Mouse (Mus musculus): Measurements from ENCODE around the gene Twsg1. TPM values are rescaled to one million over a fixed set of nuclear protein-coding genes. Genes with fewer than 3 reads are reported as not detected.
"Not testable (repeated sequence)": the region's sequence is repeated elsewhere in the genome, so short reads cannot be mapped to it uniquely, and the experiment has no call there.

Twsg1 gene
- 125 and 128 TPM in 2 replicates for polyA plus RNA-seq (2015; fragmentation: Nextera tagmentation; extraction: Ambion mirVana)

DNA sequence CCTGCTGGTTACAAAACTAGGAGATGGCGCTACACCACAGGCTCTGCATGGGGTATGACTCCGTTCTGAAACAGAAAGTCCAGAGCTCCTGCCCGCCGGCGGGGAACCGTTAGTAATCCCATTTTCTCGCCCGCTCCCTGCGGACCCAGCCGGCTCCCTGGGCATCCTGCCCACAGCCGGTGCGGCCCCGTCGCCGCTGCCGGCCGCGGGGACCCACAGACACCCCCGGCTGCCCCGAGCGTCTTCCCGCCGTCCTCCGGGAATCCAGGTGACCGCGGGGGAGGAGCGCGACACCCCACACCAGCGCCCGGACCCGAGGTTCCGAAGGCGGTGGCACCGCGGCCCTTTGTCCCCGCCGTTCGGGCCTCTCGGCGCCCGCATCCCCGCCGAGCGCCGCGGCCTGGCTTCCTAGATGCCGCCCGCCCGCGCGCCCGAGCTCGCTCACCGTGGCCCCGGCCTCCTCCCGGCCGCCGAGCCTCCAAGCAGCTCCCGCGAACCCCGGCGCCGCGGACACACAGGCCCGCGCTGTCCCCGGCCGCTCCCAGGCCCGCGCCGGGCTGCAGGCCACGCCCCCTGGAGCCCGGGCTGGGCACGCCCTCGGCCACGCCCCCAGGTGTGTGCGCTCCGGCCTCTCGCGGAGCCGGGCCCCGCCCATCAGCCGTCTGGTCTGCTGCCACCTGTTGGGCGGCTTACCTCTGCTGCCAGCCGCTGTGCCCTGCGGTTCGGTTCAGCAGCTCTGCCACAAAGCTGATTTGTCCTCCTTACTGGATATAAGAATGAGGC lies at the start of gene Twsg1:
Twsg1 (minus strand) TSS at position 605 of the 783 bp plus-strand sequence.
- ATAC-seq (ENCODE audit: insufficient read depth, low FRiP score): peak; percentile 98
- Histone ChIP-seq H3K27ac (ENCODE audit: low read length) (peak within 1 kb of the TSS; percentile 81), H3K9ac (ENCODE audit: low read length) (peak within 1 kb of the TSS; percentile 95), H3K4me1 (ENCODE audit: control insufficient read depth, insufficient read depth, low read length) (peaks cover 16% of the 10 kb centered on the region), H3K4me3 (replicated peaks; ENCODE audit: low read length) (peak within 1 kb of the TSS; percentile 79), H3K36me3 (ENCODE audit: control insufficient read depth, insufficient read depth, low read length) (peaks cover 15% of the 10 kb centered on the region), H3K9me3 (replicated peaks; ENCODE audit: control insufficient read depth, low read length) (no peaks in the 10 kb centered on the region), H3K4me2 (ENCODE audit: low read depth, low read length) (peak within 1 kb of the TSS; percentile 81), H3K27me3 (ENCODE audit: control insufficient read depth, insufficient read depth, low read length) (no peaks in the 10 kb centered on the region)
- under 1% methylated on average over 87 of the region's 87 CpGs for WGBS

DNA sequence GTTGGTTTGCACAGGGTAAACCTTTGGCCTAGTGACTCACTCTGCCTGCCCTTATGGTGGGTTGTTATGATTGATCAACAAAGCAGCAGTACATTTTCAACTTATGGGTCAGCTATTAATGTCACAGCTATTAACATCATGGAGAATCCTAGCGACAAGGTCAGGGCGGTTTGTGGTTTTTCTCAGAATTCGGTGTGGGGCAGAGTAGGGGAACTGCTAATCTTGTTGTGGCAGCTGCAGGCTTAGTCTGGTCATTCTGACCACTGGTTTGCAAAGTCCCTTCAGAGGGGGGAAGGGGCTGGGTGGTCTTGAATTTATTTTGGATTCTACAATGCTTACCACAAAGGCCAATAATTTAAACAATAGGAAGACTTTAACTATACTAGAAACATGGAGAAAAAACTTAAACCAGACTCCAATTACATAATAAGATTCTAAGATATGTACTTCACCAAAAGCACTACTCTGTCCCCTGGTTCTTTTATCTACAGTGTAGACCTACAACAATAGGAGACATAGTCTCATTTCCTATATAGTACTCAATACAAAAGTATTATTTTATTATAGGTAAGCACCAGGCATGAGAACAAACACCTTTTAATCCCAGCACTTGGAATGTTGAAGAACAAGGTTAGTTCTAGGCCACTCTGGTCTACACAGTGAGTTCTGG lies 37.3 kb upstream of the Twsg1 start:
- Histone ChIP-seq H3K27me3 (ENCODE audit: control insufficient read depth, insufficient read depth, low read length) (no peaks in the 10 kb centered on the region), H3K27ac (ENCODE audit: low read length) (no peak overlapping the region), H3K4me3 (replicated peaks; ENCODE audit: low read length) (no peak overlapping the region), H3K36me3 (ENCODE audit: control insufficient read depth, insufficient read depth, low read length) (no peaks in the 10 kb centered on the region), H3K4me1 (ENCODE audit: control insufficient read depth, insufficient read depth, low read length) (no peaks in the 10 kb centered on the region), H3K4me2 (ENCODE audit: low read depth, low read length) (no peak overlapping the region), H3K9me3 (replicated peaks; ENCODE audit: control insufficient read depth, low read length) (no peaks in the 10 kb centered on the region), H3K9ac (ENCODE audit: low read length) (no peak overlapping the region)
- no peak for ATAC-seq (ENCODE audit: insufficient read depth, low FRiP score)
- WGBS: 80% methylated on average over 3 of the region's 3 CpGs

DNA sequence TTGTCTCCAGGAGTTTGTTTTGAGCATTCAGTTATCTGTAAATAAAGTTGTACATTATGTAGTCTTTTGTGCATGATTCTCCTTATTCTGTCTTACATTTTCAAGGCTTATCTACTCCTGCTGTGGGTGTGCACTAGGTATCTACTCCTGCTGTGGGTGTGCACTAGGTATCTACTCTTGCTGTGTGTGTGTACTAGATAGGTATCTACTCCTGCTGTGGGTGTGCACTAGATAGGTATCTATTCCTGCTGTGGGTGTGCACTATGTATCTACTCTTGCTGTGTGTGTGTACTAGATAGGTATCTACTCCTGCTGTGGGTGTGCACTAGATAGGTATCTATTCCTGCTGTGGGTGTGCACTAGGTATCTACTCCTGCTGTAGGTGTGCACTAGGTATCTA lies 25.7 kb upstream of the Twsg1 start:
- H3K4me2 ChIP-seq (ENCODE audit: low read depth, low read length); ATAC-seq (ENCODE audit: insufficient read depth, low FRiP score); H3K4me3 ChIP-seq (replicated peaks; ENCODE audit: low read length); H3K36me3 ChIP-seq (ENCODE audit: control insufficient read depth, insufficient read depth, low read length); H3K9me3 ChIP-seq (replicated peaks; ENCODE audit: control insufficient read depth, low read length); H3K27me3 ChIP-seq (ENCODE audit: control insufficient read depth, insufficient read depth, low read length); H3K9ac ChIP-seq (ENCODE audit: low read length); H3K4me1 ChIP-seq (ENCODE audit: control insufficient read depth, insufficient read depth, low read length); H3K27ac ChIP-seq (ENCODE audit: low read length): not testable (repeated sequence)

DNA sequence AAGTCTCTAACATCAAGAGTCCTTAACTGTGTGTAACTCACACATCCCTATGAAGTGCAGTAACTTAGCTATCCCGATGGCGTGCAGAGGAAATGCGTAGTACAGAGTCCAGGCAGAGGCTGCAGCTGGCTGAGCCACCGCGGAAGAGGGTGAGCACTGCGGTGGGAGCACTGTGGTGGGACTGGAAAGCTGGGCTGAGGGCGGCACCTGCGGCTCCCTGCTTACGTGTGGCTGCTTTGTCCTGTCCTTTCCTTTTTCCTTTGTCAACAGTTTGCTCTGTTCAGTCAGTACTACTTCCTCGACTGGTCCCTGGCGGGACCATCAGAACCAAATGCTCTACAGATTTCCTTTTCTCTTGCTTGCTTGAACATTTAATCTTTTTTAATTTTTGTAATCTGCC lies 16.7 kb upstream of the Twsg1 start:
- no peak overlapping the region for H3K9ac ChIP-seq (ENCODE audit: low read length)
- H3K4me2 ChIP-seq (ENCODE audit: low read depth, low read length): no peak overlapping the region
- no peak overlapping the region for H3K4me3 ChIP-seq (replicated peaks; ENCODE audit: low read length)
- no peaks in the 10 kb centered on the region for H3K27me3 ChIP-seq (ENCODE audit: control insufficient read depth, insufficient read depth, low read length)
- H3K27ac ChIP-seq (ENCODE audit: low read length): no peak overlapping the region
- H3K4me1 ChIP-seq (ENCODE audit: control insufficient read depth, insufficient read depth, low read length): no peaks in the 10 kb centered on the region
- no peak for ATAC-seq (ENCODE audit: insufficient read depth, low FRiP score)
- H3K36me3 ChIP-seq (ENCODE audit: control insufficient read depth, insufficient read depth, low read length): no peaks in the 10 kb centered on the region
- WGBS: 66% methylated on average over 11 of the region's 11 CpGs
- H3K9me3 ChIP-seq (replicated peaks; ENCODE audit: control insufficient read depth, low read length): no peaks in the 10 kb centered on the region

- Histone ChIP-seq H3K4me3 (replicated peaks; ENCODE audit: low read length) (no peak overlapping the region), H3K4me1 (ENCODE audit: control insufficient read depth, insufficient read depth, low read length) (no peaks in the 10 kb centered on the region), H3K27ac (ENCODE audit: low read length) (no peak overlapping the region), H3K36me3 (ENCODE audit: control insufficient read depth, insufficient read depth, low read length) (no peaks in the 10 kb centered on the region), H3K9ac (ENCODE audit: low read length) (no peak overlapping the region), H3K9me3 (replicated peaks; ENCODE audit: control insufficient read depth, low read length) (no peaks in the 10 kb centered on the region), H3K4me2 (ENCODE audit: low read depth, low read length) (no peak overlapping the region), H3K27me3 (ENCODE audit: control insufficient read depth, insufficient read depth, low read length) (no peaks in the 10 kb centered on the region)
- ATAC-seq (ENCODE audit: insufficient read depth, low FRiP score): no peak
- WGBS: 93% methylated on average over 2 of the region's 2 CpGs
These were observed 11.2 kb upstream of the Twsg1 start for GRCm38 (mm10) chr17:65962263-65962662.

- H3K9me3 ChIP-seq (replicated peaks; ENCODE audit: control insufficient read depth, low read length): no peaks in the 10 kb centered on the region
- ATAC-seq (ENCODE audit: insufficient read depth, low FRiP score): peak; percentile 48; the same call in 1 of the 2 replicates
- 73% methylated on average over 2 of the region's 2 CpGs for WGBS
- H3K4me3 ChIP-seq (replicated peaks; ENCODE audit: low read length): no peak overlapping the region
- no peak overlapping the region for H3K4me2 ChIP-seq (ENCODE audit: low read depth, low read length)
- no peaks in the 10 kb centered on the region for H3K27me3 ChIP-seq (ENCODE audit: control insufficient read depth, insufficient read depth, low read length)
- no peak overlapping the region for H3K9ac ChIP-seq (ENCODE audit: low read length)
- H3K4me1 ChIP-seq (ENCODE audit: control insufficient read depth, insufficient read depth, low read length): no peaks in the 10 kb centered on the region
- no peak overlapping the region for H3K27ac ChIP-seq (ENCODE audit: low read length)
- no peaks in the 10 kb centered on the region for H3K36me3 ChIP-seq (ENCODE audit: control insufficient read depth, insufficient read depth, low read length)
These were observed 10.6 kb upstream of the Twsg1 start for GRCm38 (mm10) chr17:65961606-65962136.

GRCm38 (mm10) chr17:65959011-65959410 lies 8.0 kb upstream of the Twsg1 start:
- no peak overlapping the region for H3K27ac ChIP-seq (ENCODE audit: low read length)

GRCm38 (mm10) chr17:65958366-65958765 lies 7.3 kb upstream of the Twsg1 start:
- Histone ChIP-seq H3K4me3 (replicated peaks; ENCODE audit: low read length) (no peak overlapping the region), H3K27me3 (ENCODE audit: control insufficient read depth, insufficient read depth, low read length) (no peaks in the 10 kb centered on the region), H3K27ac (ENCODE audit: low read length) (no peak overlapping the region), H3K36me3 (ENCODE audit: control insufficient read depth, insufficient read depth, low read length) (no peaks in the 10 kb centered on the region), H3K9ac (ENCODE audit: low read length) (no peak overlapping the region), H3K9me3 (replicated peaks; ENCODE audit: control insufficient read depth, low read length) (no peaks in the 10 kb centered on the region), H3K4me2 (ENCODE audit: low read depth, low read length) (no peak overlapping the region), H3K4me1 (ENCODE audit: control insufficient read depth, insufficient read depth, low read length) (no peaks in the 10 kb centered on the region)
- 81% methylated on average over 1 of the region's 1 CpGs for WGBS
- ATAC-seq (ENCODE audit: insufficient read depth, low FRiP score): no peak

More at GRCm38 (mm10) chr17:65959011-65959410, 8.0 kb upstream of the Twsg1 start:
- Histone ChIP-seq H3K4me3 (replicated peaks; ENCODE audit: low read length) (no peak overlapping the region), H3K27me3 (ENCODE audit: control insufficient read depth, insufficient read depth, low read length) (no peaks in the 10 kb centered on the region), H3K9ac (ENCODE audit: low read length) (no peak overlapping the region), H3K4me1 (ENCODE audit: control insufficient read depth, insufficient read depth, low read length) (no peaks in the 10 kb centered on the region), H3K9me3 (replicated peaks; ENCODE audit: control insufficient read depth, low read length) (no peaks in the 10 kb centered on the region), H3K36me3 (ENCODE audit: control insufficient read depth, insufficient read depth, low read length) (no peaks in the 10 kb centered on the region), H3K4me2 (ENCODE audit: low read depth, low read length) (no peak overlapping the region)
- WGBS: 57% methylated on average over 3 of the region's 3 CpGs
- ATAC-seq (ENCODE audit: insufficient read depth, low FRiP score): no peak

DNA sequence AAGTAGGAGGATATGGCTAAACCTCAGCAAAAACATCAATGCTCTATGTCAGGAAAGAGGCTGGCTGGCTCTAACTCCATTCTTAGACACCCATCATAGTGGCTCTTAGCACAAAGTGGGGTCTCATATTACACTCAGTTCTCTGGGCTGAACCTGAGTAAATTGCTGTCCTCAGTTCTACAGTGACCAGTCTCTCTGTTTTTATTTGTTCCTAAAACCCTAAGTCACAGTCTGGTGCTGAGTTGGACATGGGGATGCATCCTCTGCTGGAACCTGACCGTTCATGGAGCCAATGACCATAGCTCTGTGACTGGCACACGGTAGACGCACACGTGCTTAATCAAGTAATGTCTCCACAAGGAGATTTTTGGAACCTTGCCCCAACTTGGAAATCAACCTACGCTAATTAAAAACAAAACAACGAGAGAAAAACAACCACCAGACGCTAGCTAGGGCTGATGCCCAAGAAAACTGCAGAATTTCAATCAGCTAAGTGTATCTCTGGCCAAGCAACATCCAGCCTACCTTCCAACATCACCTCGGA lies 6.8 kb upstream of the Twsg1 start:
- no peak overlapping the region for H3K27ac ChIP-seq (ENCODE audit: low read length)
- no peaks in the 10 kb centered on the region for H3K27me3 ChIP-seq (ENCODE audit: control insufficient read depth, insufficient read depth, low read length)
- no peak overlapping the region for H3K4me2 ChIP-seq (ENCODE audit: low read depth, low read length)
- no peak overlapping the region for H3K9ac ChIP-seq (ENCODE audit: low read length)
- H3K4me1 ChIP-seq (ENCODE audit: control insufficient read depth, insufficient read depth, low read length): no peaks in the 10 kb centered on the region
- H3K36me3 ChIP-seq (ENCODE audit: control insufficient read depth, insufficient read depth, low read length): no peaks in the 10 kb centered on the region
- no peak for ATAC-seq (ENCODE audit: insufficient read depth, low FRiP score)
- no peaks in the 10 kb centered on the region for H3K9me3 ChIP-seq (replicated peaks; ENCODE audit: control insufficient read depth, low read length)
- no peak overlapping the region for H3K4me3 ChIP-seq (replicated peaks; ENCODE audit: low read length)
- WGBS: 91% methylated on average over 8 of the region's 8 CpGs

Data from stomach, embryonic 16.5 days (tissue).